Comparison of ENCODE assay signal across 8 mouse cellular contexts in the genomic region with DNA sequence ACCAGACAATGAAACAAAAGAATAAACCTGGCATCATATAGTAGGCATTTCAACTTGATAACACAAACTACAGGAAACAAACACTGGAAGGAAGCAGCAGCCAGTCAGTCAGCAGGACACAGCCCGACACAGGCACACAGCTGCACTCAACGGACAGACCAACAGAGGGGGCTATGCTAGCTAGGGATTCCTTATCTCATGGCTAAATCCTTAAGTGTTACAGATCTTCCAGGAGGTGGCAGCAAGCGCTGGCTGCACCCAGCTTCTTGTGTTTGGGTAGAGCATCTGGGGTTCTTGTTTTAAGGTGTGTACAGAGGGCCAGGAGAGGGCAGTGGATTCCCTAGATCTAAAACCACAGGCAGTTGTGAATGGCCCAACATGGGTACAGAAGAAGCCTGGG. TPM values are rescaled to one million over a fixed set of nuclear protein-coding genes. Genes with fewer than 3 reads are reported as not detected.
DNase-seq lines count a peak whose midpoint lies in the region; ATAC-seq and TF ChIP-seq lines count a peak whose summit lies in the region.
"Had no signal": no experiment of that assay in that cellular context is flagged by ENCODE, and none has a peak within 500 bp of the region (broad histone marks: within the 10 kb centered on the region; RNA-seq: fewer than 3 reads in every experiment).

No protein-coding gene starts in this region.

- no peaks in the 10 kb centered on the region for H3K27me3 ChIP-seq in liver, embryonic 16.5 days (ENCODE audit: control insufficient read depth, insufficient read depth, low read depth, low read length)

- ATAC-seq in liver, embryonic 16.5 days (ENCODE audit: low read depth), result peak; percentile 30; the same call in 1 of the 2 replicates

- H3K36me3 ChIP-seq in ES-E14 (ENCODE audit: control insufficient read depth, insufficient read depth, low read length, poor library complexity, severe bottlenecking), result peaks cover 21% of the 10 kb centered on the region; the same call in 1 of the 2 replicates
- H3K36me3 ChIP-seq in liver, embryonic 16.5 days (ENCODE audit: control insufficient read depth, insufficient read depth), result peaks cover 4% of the 10 kb centered on the region; the same call in 1 of the 2 replicates

- 14% methylated on average over 3 of the region's 3 CpGs for WGBS in liver, embryonic 16.5 days (ENCODE audit: insufficient replicate concordance)

- H3K9ac ChIP-seq in ES-E14 (ENCODE audit: insufficient read depth, low read depth, low read length, poor library complexity, severe bottlenecking), result no peak overlapping the region
- H3K9ac ChIP-seq in liver, embryonic 16.5 days (ENCODE audit: low read depth, low read length), result no peak overlapping the region

- no peak overlapping the region for H3K4me3 ChIP-seq in ES-E14 (ENCODE audit: insufficient read depth in 1 of 2, low read depth in 1 of 2, low read length in 2 of 2, poor library complexity in 1 of 2, severe bottlenecking in 1 of 2)
- no peak overlapping the region for H3K4me3 ChIP-seq in liver, embryonic 16.5 days (ENCODE audit: low read depth, low read length)

- H3K27ac ChIP-seq in ES-E14 (ENCODE audit: insufficient read depth, low read depth, low read length, poor library complexity, severe bottlenecking), result no peak overlapping the region
- H3K27ac ChIP-seq in liver, embryonic 16.5 days (ENCODE audit: low read length), result no peak overlapping the region

- H3K4me2 ChIP-seq in liver, embryonic 16.5 days (ENCODE audit: low read depth, low read length), result no peak overlapping the region

- H3K4me1 ChIP-seq in ES-E14 (ENCODE audit: control insufficient read depth in 2 of 2, insufficient read depth in 2 of 2, low read length in 2 of 2, poor library complexity in 1 of 2), result peaks cover 0 to 6% of the 10 kb centered on the region in 2 experiments; a peak in 1 of 4 replicates
- no peaks in the 10 kb centered on the region for H3K4me1 ChIP-seq in liver, embryonic 16.5 days (ENCODE audit: control insufficient read depth, low read depth, low read length)

- no peaks in the 10 kb centered on the region for H3K9me3 ChIP-seq in ES-E14 (ENCODE audit: control insufficient read depth, insufficient read depth, low read depth, low read length)
- H3K9me3 ChIP-seq in liver, embryonic 16.5 days (replicated peaks; ENCODE audit: control insufficient read depth, low read length), result no peaks in the 10 kb centered on the region

- in situ Hi-C loops in ES-E14 (cut with MboI; ENCODE audit: low sequenced_read_pairs in 2 of 2, unreplicated experiment in 2 of 2), result no loop called here

- DNase-seq in ES-E14 (ENCODE audit: low read depth, low spot score), result peak; percentile 76
- DNase-seq in adrenal gland, adult 2 months, result peak; percentile 79
- DNase-seq in embryo, embryonic 9.5 days (ENCODE audit: extremely low spot score), result peak; percentile 63
- DNase-seq in heart, adult 8-10 months (ENCODE audit: low spot score), result peak; percentile 82
- DNase-seq in kidney, postnatal 10 days, result peak; percentile 88
- peak; percentile 82 for DNase-seq in right cerebral cortex, adult 18-20 months

TF ChIP-seq in ES-E14, 5 proteins besides CTCF, POLR2A, EP300 and RAD21:
- TF ChIP-seq ZNF384 (IDR thresholded peaks at IDR 0.05; ENCODE audit: low read depth, low read length) (no peak), ZC3H11A (IDR thresholded peaks at IDR 0.05; ENCODE audit: borderline replicate concordance, low read depth, low read length) (no peak; the same call in 1 of the 2 replicates), CHD2 (IDR thresholded peaks at IDR 0.05; ENCODE audit: low read depth, low read length) (no peak), MAFK (IDR thresholded peaks at IDR 0.05; ENCODE audit: insufficient read depth, low read depth, low read length) (no peak), HCFC1 (IDR thresholded peaks at IDR 0.05; ENCODE audit: borderline replicate concordance, insufficient read depth, low read length) (no peak)

RNA-seq across cellular contexts. Expression of a gene that starts 12.7 kb away (rescaled TPM):
- total RNA-seq in ES-E14 (2012; rRNA removed), result 83.2 and 92.4 TPM in 2 replicates
- 100 to 1,000 TPM; 169 to 183 TPM for total RNA-seq in adrenal gland, adult 2 months (2021)
- 92.0 and 145 TPM in 2 replicates for polyA plus RNA-seq in adrenal gland, adult 2 months (2012; rRNA removed)
- total RNA-seq in heart, adult 8-10 months (2022), result 100 to 1,000 TPM; 264 to 289 (median 284) TPM
- 149 and 152 TPM in 2 replicates for polyA plus RNA-seq in liver, embryonic 16.5 days (2015; fragmentation: Nextera tagmentation; extraction: Ambion mirVana)

RNA-seq across cellular contexts. Expression of a gene that starts 24.3 kb away (rescaled TPM):
- total RNA-seq in ES-E14 (2012; rRNA removed), result 15.5 and 16.9 TPM in 2 replicates
- 10 to 100 TPM; 35.1 to 40.0 TPM for total RNA-seq in adrenal gland, adult 2 months (2021)
- 61.4 and 73.9 TPM in 2 replicates for polyA plus RNA-seq in adrenal gland, adult 2 months (2012; rRNA removed)
- 100 to 1,000 TPM in 2 of 4 experiments, 10 to 100 TPM in 2; 93.3 to 137 (median 102) TPM for total RNA-seq in heart, adult 8-10 months (2022)
- polyA plus RNA-seq in liver, embryonic 16.5 days (2015; fragmentation: Nextera tagmentation; extraction: Ambion mirVana), result 9.0 and 9.2 TPM in 2 replicates

RNA-seq across cellular contexts. Expression of a gene that starts 49.8 kb away (rescaled TPM):
- total RNA-seq in ES-E14 (2012; rRNA removed), result 18.6 and 19.6 TPM in 2 replicates
- total RNA-seq in adrenal gland, adult 2 months (2021), result 10 to 100 TPM; 32.9 to 44.8 TPM
- 41.2 and 44.0 TPM in 2 replicates for polyA plus RNA-seq in adrenal gland, adult 2 months (2012; rRNA removed)
- total RNA-seq in heart, adult 8-10 months (2022), result 10 to 100 TPM; 23.7 to 30.9 (median 26.2) TPM
- polyA plus RNA-seq in liver, embryonic 16.5 days (2015; fragmentation: Nextera tagmentation; extraction: Ambion mirVana), result 1.3 and 1.6 TPM in 2 replicates

RNA-seq across cellular contexts. Expression of a gene that starts 58.7 kb away (rescaled TPM):
- total RNA-seq in ES-E14 (2012; rRNA removed), result 0.58 and 2.6 TPM in 2 replicates
- not detected for total RNA-seq in adrenal gland, adult 2 months (2021)
- polyA plus RNA-seq in adrenal gland, adult 2 months (2012; rRNA removed), result not detected in 2 replicates
- total RNA-seq in heart, adult 8-10 months (2022), result not detected
- polyA plus RNA-seq in liver, embryonic 16.5 days (2015; fragmentation: Nextera tagmentation; extraction: Ambion mirVana), result not detected in 2 replicates
- total RNA-seq: left cerebral cortex, adult 8-10 months had no signal
